Comparison of ENCODE assay signal across 16 mouse cellular contexts in the genomic region with DNA sequence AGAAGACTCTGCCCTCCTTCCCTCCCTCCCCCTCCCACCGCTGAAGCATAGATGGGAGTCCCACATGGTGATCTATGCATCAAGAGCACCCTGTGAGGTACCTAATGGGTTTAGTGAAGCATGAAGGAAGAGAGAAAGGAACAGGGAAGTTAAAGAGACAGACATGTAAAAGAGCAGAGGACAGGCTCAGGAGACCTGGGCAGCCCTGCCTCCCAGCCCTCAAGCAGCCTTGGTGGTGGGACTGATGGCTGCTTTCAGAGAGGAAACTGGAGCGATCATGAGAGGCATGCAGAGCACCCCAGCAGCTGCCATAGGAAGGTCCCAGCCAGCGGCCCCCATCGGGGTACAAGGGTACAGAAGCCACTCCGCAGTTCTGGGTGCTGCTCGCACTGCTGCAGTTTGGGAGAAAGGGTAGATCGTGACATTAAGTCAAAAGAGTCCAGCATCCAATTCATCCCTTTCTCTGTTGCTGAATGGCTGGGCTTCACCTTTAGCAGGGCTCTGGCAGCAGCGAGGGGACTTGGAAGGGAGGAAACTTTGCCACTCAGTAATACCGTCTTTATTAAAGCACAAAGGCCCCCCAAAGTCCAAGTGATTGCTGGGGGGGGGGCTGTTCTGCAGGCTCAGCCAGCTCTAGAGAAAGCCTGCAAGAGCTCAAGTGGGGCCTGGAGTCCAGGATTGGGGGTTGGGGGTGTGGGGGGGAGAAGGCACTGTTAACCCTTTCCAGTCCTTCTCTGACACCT. TPM values are rescaled to one million over a fixed set of nuclear protein-coding genes. Genes with fewer than 3 reads are reported as not detected.
DNase-seq lines count a peak whose midpoint lies in the region; ATAC-seq lines count a peak whose summit lies in the region.
"Had no signal": no experiment of that assay in that cellular context is flagged by ENCODE, and none has a peak within 500 bp of the region (broad histone marks: within the 10 kb centered on the region; RNA-seq: fewer than 3 reads in every experiment).

No protein-coding gene starts in this region.

- H3K4me3 ChIP-seq in forebrain, embryonic 15.5 days, result no peak overlapping the region
- H3K4me3 ChIP-seq in midbrain, embryonic 12.5 days, result peak overlapping the region; percentile 14; the same call in 1 of the 2 replicates
- H3K4me3 ChIP-seq: limb, embryonic 13.5 days had no signal

- DNase-seq in left cerebral cortex, postnatal 4 days, result peak; percentile 18
- DNase-seq in left cerebral cortex, adult 9 months (ENCODE audit: low spot score in 2 of 2), result no peak
- DNase-seq in retina, embryonic 14.5 days (ENCODE audit: low spot score), result peak; percentile 61
- no peak for DNase-seq in heart, postnatal 25 days (ENCODE audit: low spot score)
- DNase-seq in heart, postnatal 14 days, result no peak
- DNase-seq: cerebellum, postnatal 36 days; heart, adult 11 months; heart, postnatal 4 days; kidney, postnatal 36 days; lung, adult 2 months; thymus, postnatal 36 days had no signal

- WGBS in forebrain, embryonic 15.5 days, result 0% methylated on average over 9 of the region's 9 CpGs
- 2% methylated on average over 9 of the region's 9 CpGs for WGBS in midbrain, embryonic 12.5 days

- no peaks in the 10 kb centered on the region for H3K36me3 ChIP-seq in forebrain, embryonic 15.5 days
- H3K36me3 ChIP-seq in midbrain, embryonic 12.5 days, result no peaks in the 10 kb centered on the region
- H3K36me3 ChIP-seq: limb, embryonic 13.5 days had no signal

- H3K9me3 ChIP-seq in forebrain, embryonic 15.5 days, result no peaks in the 10 kb centered on the region
- no peaks in the 10 kb centered on the region for H3K9me3 ChIP-seq in midbrain, embryonic 12.5 days
- H3K9me3 ChIP-seq: limb, embryonic 13.5 days had no signal

- intact Hi-C loops in left cerebral cortex, postnatal 4 days (cut with DNase I), result no loop called here
- intact Hi-C loops in heart, postnatal 25 days (cut with DNase I), result no loop called here
- intact Hi-C loops in heart, postnatal 14 days (cut with DNase I), result no loop called here

- H3K27me3 ChIP-seq in forebrain, embryonic 15.5 days, result no peaks in the 10 kb centered on the region
- peaks cover 84% of the 10 kb centered on the region for H3K27me3 ChIP-seq in midbrain, embryonic 12.5 days

- 0 out of 2 replicates have a peak overlapping the region, but pooled peaks have one; percentile 31 for H3K27ac ChIP-seq in forebrain, embryonic 15.5 days (replicated peaks)
- H3K27ac ChIP-seq in midbrain, embryonic 12.5 days (replicated peaks), result 0 out of 2 replicates have a peak overlapping the region, but pooled peaks have one; percentile 4
- H3K27ac ChIP-seq: limb, embryonic 13.5 days had no signal

- H3K9ac ChIP-seq in forebrain, embryonic 15.5 days (replicated peaks), result 0 out of 2 replicates have a peak overlapping the region, but pooled peaks have one; percentile 2
- 0 out of 2 replicates have a peak overlapping the region, but pooled peaks have one; percentile 28 for H3K9ac ChIP-seq in midbrain, embryonic 12.5 days (replicated peaks)
- H3K9ac ChIP-seq: limb, embryonic 13.5 days had no signal

- peaks cover 15% of the 10 kb centered on the region for H3K4me1 ChIP-seq in forebrain, embryonic 15.5 days
- H3K4me1 ChIP-seq in midbrain, embryonic 12.5 days, result peaks cover 20% of the 10 kb centered on the region
- H3K4me1 ChIP-seq: limb, embryonic 13.5 days had no signal

- H3K4me2 ChIP-seq in forebrain, embryonic 15.5 days (replicated peaks), result peak overlapping the region; percentile 22
- H3K4me2 ChIP-seq in midbrain, embryonic 12.5 days (replicated peaks), result peak overlapping the region; percentile 40
- H3K4me2 ChIP-seq: limb, embryonic 13.5 days had no signal

- ATAC-seq in forebrain, embryonic 15.5 days (replicated peaks), result peak; percentile 68
- 0 out of 2 replicates have a peak, but pooled peaks have one; percentile 23 for ATAC-seq in midbrain, embryonic 12.5 days (ENCODE audit: low FRiP score, low read depth)
- ATAC-seq in activated CD4-positive, CD25-positive, alpha-beta regulatory T cell, adult 4 months, result no peak

RNA-seq across cellular contexts. Expression of a gene that starts 43.5 kb away (rescaled TPM):
- 100 to 1,000 TPM; 131 to 148 TPM for total RNA-seq in left cerebral cortex, postnatal 4 days (2021)
- 10.7 and 16.4 TPM in 2 replicates for polyA plus RNA-seq in forebrain, embryonic 15.5 days (2015; fragmentation: Nextera tagmentation; extraction: Ambion mirVana)
- polyA plus RNA-seq in midbrain, embryonic 12.5 days (2016; fragmentation: Nextera tagmentation; extraction: Ambion mirVana), result 1.6 and 2.2 TPM in 2 replicates
- total RNA-seq in heart, postnatal 25 days (2021), result not detected
- polyA plus RNA-seq in activated CD4-positive, CD25-positive, alpha-beta regulatory T cell, adult 4 months (2017; shearing (Covaris generic)), result not detected
- total RNA-seq in heart, postnatal 14 days (2021), result not detected
- total RNA-seq: megakaryocyte-erythroid progenitor cell, adult 5-6 weeks had no signal
- polyA plus RNA-seq: lung, adult 2 months had no signal

Comparison
In these comparisons a context has a peak if more than half of its experiments do, and no peak if none do; other contexts are left out.
1. DNase-seq: peak in left cerebral cortex, postnatal 4 days (single experiment) and retina, embryonic 14.5 days (single experiment); none in left cerebral cortex, adult 9 months (0 of 2), heart, postnatal 25 days (single experiment) and heart, postnatal 14 days (0 of 2).
2. RNA of a gene that starts 43.5 kb away (total RNA-seq): 131 to 148 TPM in left cerebral cortex, postnatal 4 days; not detected in heart, postnatal 25 days and not detected in heart, postnatal 14 days; every median in the first group is over 100 times any median in the second.